Mouse (Mus musculus): ENCODE measurements around the gene Fam178b.

DNA sequence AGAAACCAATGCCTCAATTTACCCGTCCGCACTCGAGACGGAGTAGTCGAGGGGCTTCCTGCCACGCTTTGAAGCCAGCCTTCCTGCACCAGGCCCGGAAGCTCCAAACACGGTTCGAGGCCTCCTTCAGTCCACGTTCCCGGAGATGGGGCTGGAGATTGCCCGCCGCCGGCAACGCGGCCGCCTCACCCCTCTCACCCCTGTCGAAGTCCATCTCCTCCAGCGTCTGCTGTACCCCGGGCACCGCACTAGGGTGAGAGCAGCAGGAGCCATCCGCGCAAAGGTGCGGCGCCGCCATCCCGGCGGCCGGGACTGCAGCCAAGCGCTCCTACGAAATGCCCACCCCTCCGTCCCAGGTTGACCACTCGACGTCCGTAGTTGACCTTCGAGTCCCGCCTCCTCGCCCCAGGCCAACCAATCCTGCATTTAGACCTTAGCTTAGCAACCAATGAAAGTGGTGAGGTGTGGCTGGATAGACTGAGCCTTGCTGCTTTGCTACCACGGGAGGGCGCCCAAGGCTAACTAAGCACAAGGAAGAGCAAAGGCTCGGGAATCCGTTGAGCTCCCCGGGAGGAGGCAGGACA is 136.0 kb downstream of the Fam178b start, which contains the start of gene Ankrd39:
- TF ChIP-seq CTCF (conservative IDR thresholded peaks at IDR 0.05; ENCODE audit: low read length): peak; percentile 86
- TF ChIP-seq NANOG (IDR thresholded peaks at IDR 0.05; ENCODE audit: borderline replicate concordance, low read length): no peak

Data from E14TG2a.4 (cell line).